Mouse (Mus musculus) testis, adult 2 months (tissue): ENCODE results near the gene Srsf4.

Experiments
- CTCF ChIP-seq: fragments of 200-500 bp; IDR thresholded peaks from 2 replicates; pipeline ENCODE4 v1.5.1; 2012; ENCODE audit warnings: low read depth, mild to moderate bottlenecking, inconsistent platforms, low read length, moderate library complexity; ENCODE audit not compliant: control insufficient read depth, insufficient read depth, insufficient replicate concordance
- POLR2A ChIP-seq: fragments of 200-500 bp; IDR thresholded peaks from 2 replicates; pipeline ENCODE4 v1.6.1; 2012; ENCODE audit warnings: low read depth, mild to moderate bottlenecking, inconsistent platforms, low read length, moderate library complexity; ENCODE audit not compliant: control insufficient read depth

- TF ChIP-seq CTCF (no peak), POLR2A (no peak; the same call in 1 of the 2 replicates)
These were observed 37.0 kb upstream of the Srsf4 start for GRCm38 (mm10) chr4:131836351-131836881.
